Mouse (Mus musculus): ENCODE data around the gene Dus4l. TPM values are rescaled to one million over a fixed set of nuclear protein-coding genes. Genes with fewer than 3 reads are reported as not detected.
"Not testable (repeated sequence)": the region's sequence is repeated elsewhere in the genome, so short reads cannot be mapped to it uniquely, and the experiment has no call there.

Gene Dus4l
- polyA plus RNA-seq, 1 experiment from 2014 or later, result 9.3 TPM

GRCm38 (mm10) chr12:31634343-31635239 is 20.0 kb downstream of the Dus4l start, which contains the start of gene Bcap29:
Gene Bcap29 (minus strand): TSS chr12:31634658.
- Histone ChIP-seq H3K4me2 (peak within 1 kb of the TSS; percentile 89), H3K27ac (peak within 1 kb of the TSS; percentile 55), H3K9ac (peak within 1 kb of the TSS; percentile 70), H3K36me3 (no peaks in the 10 kb centered on the region), H3K4me3 (peak within 1 kb of the TSS; percentile 61), H3K27me3 (no peaks in the 10 kb centered on the region), H3K4me1 (peaks cover 12% of the 10 kb centered on the region; the same call in 1 of the 2 replicates), H3K9me3 (no peaks in the 10 kb centered on the region)
- ATAC-seq (ENCODE audit: borderline replicate concordance, extremely low read depth, low FRiP score, low TSS enrichment), result peak; percentile 90
- WGBS, result 2% methylated on average over 69 of the region's 73 CpGs

- Histone ChIP-seq H3K9ac (peak overlapping the region; percentile 70), H3K4me1 (peaks cover 12% of the 10 kb centered on the region; the same call in 1 of the 2 replicates), H3K4me3 (peak overlapping the region; percentile 61), H3K4me2 (peak overlapping the region; percentile 89), H3K27ac (peak overlapping the region; percentile 55; the same call in 1 of the 2 replicates), H3K27me3 (no peaks in the 10 kb centered on the region), H3K9me3 (no peaks in the 10 kb centered on the region), H3K36me3 (no peaks in the 10 kb centered on the region)
- ATAC-seq (ENCODE audit: borderline replicate concordance, extremely low read depth, low FRiP score, low TSS enrichment), result peak; percentile 66; the same call in 1 of the 2 replicates
- 6% methylated on average over 13 of the region's 13 CpGs for WGBS
These were observed 20.7 kb downstream of the Dus4l start for GRCm38 (mm10) chr12:31633970-31634342.

- not testable (repeated sequence) for H3K9me3 ChIP-seq; H3K4me2 ChIP-seq; H3K36me3 ChIP-seq; H3K9ac ChIP-seq; ATAC-seq (ENCODE audit: borderline replicate concordance, extremely low read depth, low FRiP score, low TSS enrichment); H3K4me1 ChIP-seq; H3K4me3 ChIP-seq; H3K27me3 ChIP-seq; H3K27ac ChIP-seq
- WGBS, result 92% methylated on average over 9 of the region's 9 CpGs
These were observed 26.2 kb downstream of the Dus4l start for GRCm38 (mm10) chr12:31628396-31628795.

- H3K4me3 ChIP-seq, result no peak overlapping the region
- H3K9ac ChIP-seq, result no peak overlapping the region
- no peak overlapping the region for H3K4me2 ChIP-seq
- no peak for ATAC-seq (ENCODE audit: borderline replicate concordance, extremely low read depth, low FRiP score, low TSS enrichment)
- no peaks in the 10 kb centered on the region for H3K4me1 ChIP-seq
- H3K27me3 ChIP-seq, result no peaks in the 10 kb centered on the region
- 95% methylated on average over 1 of the region's 1 CpGs for WGBS
- peaks cover 9% of the 10 kb centered on the region for H3K36me3 ChIP-seq
- no peaks in the 10 kb centered on the region for H3K9me3 ChIP-seq
- H3K27ac ChIP-seq, result no peak overlapping the region
These were observed 29.6 kb downstream of the Dus4l start for GRCm38 (mm10) chr12:31625016-31625415.

- no peaks in the 10 kb centered on the region for H3K27me3 ChIP-seq
- ATAC-seq (ENCODE audit: borderline replicate concordance, extremely low read depth, low FRiP score, low TSS enrichment), result no peak
- H3K9ac ChIP-seq, result no peak overlapping the region
- H3K9me3 ChIP-seq, result no peaks in the 10 kb centered on the region
- no peak overlapping the region for H3K4me2 ChIP-seq
- H3K4me1 ChIP-seq, result no peaks in the 10 kb centered on the region
- no peak overlapping the region for H3K4me3 ChIP-seq
- H3K36me3 ChIP-seq, result 0 out of 2 replicates have a peak, but pooled peaks cover 3% of the 10 kb centered on the region
- H3K27ac ChIP-seq, result no peak overlapping the region
- WGBS, result 71% methylated on average over 8 of the region's 8 CpGs
These were observed 34.5 kb downstream of the Dus4l start for GRCm38 (mm10) chr12:31620106-31620505.

GRCm38 (mm10) chr12:31613353-31613752 is 41.3 kb downstream of the Dus4l start:
- H3K9ac ChIP-seq, result no peak overlapping the region
- ATAC-seq (ENCODE audit: borderline replicate concordance, extremely low read depth, low FRiP score, low TSS enrichment), result no peak
- no peaks in the 10 kb centered on the region for H3K9me3 ChIP-seq
- H3K4me1 ChIP-seq, result no peaks in the 10 kb centered on the region
- 0 out of 2 replicates have a peak, but pooled peaks cover 4% of the 10 kb centered on the region for H3K36me3 ChIP-seq
- H3K27me3 ChIP-seq, result no peaks in the 10 kb centered on the region
- WGBS, result 43% methylated on average over 4 of the region's 4 CpGs
- no peak overlapping the region for H3K4me3 ChIP-seq
- no peak overlapping the region for H3K4me2 ChIP-seq
- H3K27ac ChIP-seq, result no peak overlapping the region

GRCm38 (mm10) chr12:31608138-31608537 is 46.5 kb downstream of the Dus4l start:
- H3K27ac ChIP-seq, result no peak overlapping the region
- H3K4me2 ChIP-seq, result no peak overlapping the region
- WGBS, result 51% methylated on average over 3 of the region's 3 CpGs
- ATAC-seq (ENCODE audit: borderline replicate concordance, extremely low read depth, low FRiP score, low TSS enrichment), result no peak
- H3K9ac ChIP-seq, result no peak overlapping the region
- no peaks in the 10 kb centered on the region for H3K9me3 ChIP-seq
- H3K4me3 ChIP-seq, result no peak overlapping the region
- no peaks in the 10 kb centered on the region for H3K36me3 ChIP-seq
- no peaks in the 10 kb centered on the region for H3K27me3 ChIP-seq
- H3K4me1 ChIP-seq, result no peaks in the 10 kb centered on the region

- Histone ChIP-seq H3K4me2 (no peak overlapping the region), H3K36me3 (no peaks in the 10 kb centered on the region), H3K9ac (no peak overlapping the region), H3K27ac (no peak overlapping the region), H3K4me1 (no peaks in the 10 kb centered on the region), H3K27me3 (no peaks in the 10 kb centered on the region), H3K9me3 (no peaks in the 10 kb centered on the region), H3K4me3 (no peak overlapping the region)
- no peak for ATAC-seq (ENCODE audit: borderline replicate concordance, extremely low read depth, low FRiP score, low TSS enrichment)
- 72% methylated on average over 3 of the region's 3 CpGs for WGBS
These were observed 49.7 kb downstream of the Dus4l start for GRCm38 (mm10) chr12:31604894-31605293.

- H3K9ac ChIP-seq, result no peak overlapping the region
- 29% methylated on average over 6 of the region's 6 CpGs for WGBS
- H3K27me3 ChIP-seq, result no peaks in the 10 kb centered on the region
- H3K4me1 ChIP-seq, result no peaks in the 10 kb centered on the region
- H3K36me3 ChIP-seq, result no peaks in the 10 kb centered on the region
- no peak for ATAC-seq (ENCODE audit: borderline replicate concordance, extremely low read depth, low FRiP score, low TSS enrichment)
- no peaks in the 10 kb centered on the region for H3K9me3 ChIP-seq
- H3K4me3 ChIP-seq, result no peak overlapping the region
- no peak overlapping the region for H3K27ac ChIP-seq
- H3K4me2 ChIP-seq, result no peak overlapping the region
These were observed 51.0 kb downstream of the Dus4l start for GRCm38 (mm10) chr12:31603586-31603985.

GRCm38 (mm10) chr12:31594296-31594695 is 60.3 kb downstream of the Dus4l start:
- Histone ChIP-seq H3K9ac (no peak overlapping the region), H3K4me2 (no peak overlapping the region), H3K36me3 (no peaks in the 10 kb centered on the region), H3K9me3 (no peaks in the 10 kb centered on the region), H3K27me3 (no peaks in the 10 kb centered on the region), H3K27ac (no peak overlapping the region), H3K4me3 (no peak overlapping the region), H3K4me1 (no peaks in the 10 kb centered on the region)
- WGBS, result 85% methylated on average over 3 of the region's 3 CpGs
- no peak for ATAC-seq (ENCODE audit: borderline replicate concordance, extremely low read depth, low FRiP score, low TSS enrichment)

GRCm38 (mm10) chr12:31592011-31592410 is 62.6 kb downstream of the Dus4l start:
- H3K27ac ChIP-seq, result no peak overlapping the region

More at GRCm38 (mm10) chr12:31592011-31592410, 62.6 kb downstream of the Dus4l start:
- H3K27me3 ChIP-seq, result no peaks in the 10 kb centered on the region
- no peaks in the 10 kb centered on the region for H3K36me3 ChIP-seq
- no peaks in the 10 kb centered on the region for H3K9me3 ChIP-seq
- no peak for ATAC-seq (ENCODE audit: borderline replicate concordance, extremely low read depth, low FRiP score, low TSS enrichment)
- 15% methylated on average over 3 of the region's 3 CpGs for WGBS
- no peaks in the 10 kb centered on the region for H3K4me1 ChIP-seq
- no peak overlapping the region for H3K9ac ChIP-seq
- no peak overlapping the region for H3K4me3 ChIP-seq
- no peak overlapping the region for H3K4me2 ChIP-seq

Data from lung, embryonic 15.5 days (tissue).